8 mouse cellular contexts compared by ENCODE assay signal in the genomic region with DNA sequence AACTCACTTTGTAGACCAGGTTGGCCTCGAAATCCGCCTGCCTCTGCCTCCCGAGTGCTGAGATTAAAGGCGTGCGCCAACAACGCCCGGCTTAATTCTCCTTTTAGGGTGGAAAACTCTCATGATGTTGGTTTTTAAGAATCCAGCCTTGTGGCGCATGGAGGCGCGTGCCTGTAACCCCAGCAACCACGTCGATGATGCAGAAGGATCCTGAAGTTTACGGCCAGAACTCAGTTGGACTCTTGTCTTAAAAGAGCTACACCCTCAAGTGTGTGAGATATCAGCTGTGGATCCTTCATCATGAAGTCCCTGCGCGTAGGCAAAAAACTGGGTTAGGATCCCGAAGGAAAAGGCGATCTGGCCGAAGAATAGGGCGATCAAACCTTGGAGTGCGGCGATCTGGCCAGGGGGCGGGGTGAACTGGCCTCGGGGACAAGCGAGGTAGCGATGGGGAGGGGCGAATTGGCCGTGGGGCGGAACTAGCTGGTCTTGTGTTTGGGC. TPM values are rescaled to one million over a fixed set of nuclear protein-coding genes. Genes with fewer than 3 reads are reported as not detected.
A peak's percentile ranks its signal among the peaks of the same experiment; 100 is the strongest.
DNase-seq lines count a peak whose midpoint lies in the region; ATAC-seq lines count a peak whose summit lies in the region.

No protein-coding gene starts in this region.

- no peaks in the 10 kb centered on the region for H3K9me3 ChIP-seq in kidney, embryonic 15.5 days (replicated peaks)
- no peaks in the 10 kb centered on the region for H3K9me3 ChIP-seq in hindbrain, embryonic 16.5 days (ENCODE audit: control insufficient read depth, low read length)
- no peaks in the 10 kb centered on the region for H3K9me3 ChIP-seq in midbrain, embryonic 15.5 days

- H3K4me2 ChIP-seq in kidney, embryonic 15.5 days, result peak overlapping the region; percentile 88
- peak overlapping the region; percentile 95 for H3K4me2 ChIP-seq in hindbrain, embryonic 16.5 days (ENCODE audit: low read length)
- H3K4me2 ChIP-seq in midbrain, embryonic 15.5 days, result peak overlapping the region; percentile 77

- peaks cover 43% of the 10 kb centered on the region for H3K4me1 ChIP-seq in kidney, embryonic 15.5 days
- H3K4me1 ChIP-seq in hindbrain, embryonic 16.5 days (ENCODE audit: control insufficient read depth, insufficient read depth, low read depth, low read length), result peaks cover 22% of the 10 kb centered on the region
- peaks cover 29% of the 10 kb centered on the region for H3K4me1 ChIP-seq in midbrain, embryonic 15.5 days

- peak overlapping the region; percentile 82 for H3K27ac ChIP-seq in kidney, embryonic 15.5 days
- H3K27ac ChIP-seq in hindbrain, embryonic 16.5 days (ENCODE audit: low read depth, low read length), result peak overlapping the region; percentile 80
- peak overlapping the region; percentile 75 for H3K27ac ChIP-seq in midbrain, embryonic 15.5 days

- WGBS in kidney, embryonic 15.5 days, result 10% methylated on average over 28 of the region's 28 CpGs
- 7% methylated on average over 28 of the region's 28 CpGs for WGBS in hindbrain, embryonic 16.5 days
- WGBS in midbrain, embryonic 15.5 days, result 4% methylated on average over 28 of the region's 28 CpGs

- H3K4me3 ChIP-seq in kidney, embryonic 15.5 days (replicated peaks), result peak overlapping the region; percentile 81
- peak overlapping the region; percentile 84 for H3K4me3 ChIP-seq in hindbrain, embryonic 16.5 days (ENCODE audit: low read length)
- peak overlapping the region; percentile 59 for H3K4me3 ChIP-seq in midbrain, embryonic 15.5 days

- H3K27me3 ChIP-seq in kidney, embryonic 15.5 days, result peaks cover under 1% of the 10 kb centered on the region; the same call in 1 of the 2 replicates
- H3K27me3 ChIP-seq in hindbrain, embryonic 16.5 days (replicated peaks; ENCODE audit: control insufficient read depth, insufficient read depth, low read length), result no peaks in the 10 kb centered on the region
- peaks cover 3% of the 10 kb centered on the region for H3K27me3 ChIP-seq in midbrain, embryonic 15.5 days (replicated peaks)

- no peak; the same call in 1 of the 2 replicates for ATAC-seq in kidney, embryonic 15.5 days (replicated peaks; ENCODE audit: low FRiP score)
- ATAC-seq in common myeloid progenitor, adult 5-6 weeks (replicated peaks; ENCODE audit: low read depth, poor library complexity, severe bottlenecking), result peak; percentile 26
- peak; percentile 23 for ATAC-seq in hindbrain, embryonic 16.5 days
- peak; percentile 23 for ATAC-seq in midbrain, embryonic 15.5 days (replicated peaks)

- peak overlapping the region; percentile 51 for H3K9ac ChIP-seq in kidney, embryonic 15.5 days
- H3K9ac ChIP-seq in hindbrain, embryonic 16.5 days (ENCODE audit: low read depth, low read length), result peak overlapping the region; percentile 86
- peak overlapping the region; percentile 70 for H3K9ac ChIP-seq in midbrain, embryonic 15.5 days

- no peak for DNase-seq in kidney, adult 11 months
- no peak for DNase-seq in ovary, adult 18-20 months (ENCODE audit: low spot score)
- no peak for DNase-seq in testis, postnatal 14 days (ENCODE audit: low spot score)
- no peak for DNase-seq in left cerebral cortex, adult 11 months (ENCODE audit: low spot score)

- H3K36me3 ChIP-seq in kidney, embryonic 15.5 days, result peaks cover 8% of the 10 kb centered on the region; the same call in 1 of the 2 replicates
- H3K36me3 ChIP-seq in hindbrain, embryonic 16.5 days (ENCODE audit: control insufficient read depth, insufficient read depth, low read length), result no peaks in the 10 kb centered on the region
- no peaks in the 10 kb centered on the region for H3K36me3 ChIP-seq in midbrain, embryonic 15.5 days (replicated peaks)

RNA-seq across cellular contexts. Expression of gene Ntmt1, which starts 0.4 kb away (rescaled TPM):
- 82.6 and 96.6 TPM in 2 replicates for polyA plus RNA-seq in kidney, embryonic 15.5 days (2015; fragmentation: Nextera tagmentation; extraction: Ambion mirVana)
- 16.4 and 26.9 TPM in 2 replicates for total RNA-seq in common myeloid progenitor, adult 5-6 weeks (2017)
- 99.3 and 108 TPM in 2 replicates for polyA plus RNA-seq in hindbrain, embryonic 16.5 days (2015; fragmentation: Nextera tagmentation; extraction: Ambion mirVana)
- 122 and 123 TPM in 2 replicates for polyA plus RNA-seq in midbrain, embryonic 15.5 days (2015; fragmentation: Nextera tagmentation; extraction: Ambion mirVana)

RNA-seq across cellular contexts. Expression of gene 1700001O22Rik, which starts 3.7 kb away (rescaled TPM):
- 3.5 TPM in 2 replicates for polyA plus RNA-seq in kidney, embryonic 15.5 days (2015; fragmentation: Nextera tagmentation; extraction: Ambion mirVana)
- not detected in 2 replicates for total RNA-seq in common myeloid progenitor, adult 5-6 weeks (2017)
- polyA plus RNA-seq in hindbrain, embryonic 16.5 days (2015; fragmentation: Nextera tagmentation; extraction: Ambion mirVana), result 1.4 and 1.5 TPM in 2 replicates
- polyA plus RNA-seq in midbrain, embryonic 15.5 days (2015; fragmentation: Nextera tagmentation; extraction: Ambion mirVana), result 1.2 and 1.7 TPM in 2 replicates

RNA-seq across cellular contexts. Expression of gene Asb6, which starts 22.9 kb away (rescaled TPM):
- 35.5 and 38.3 TPM in 2 replicates for polyA plus RNA-seq in kidney, embryonic 15.5 days (2015; fragmentation: Nextera tagmentation; extraction: Ambion mirVana)
- total RNA-seq in common myeloid progenitor, adult 5-6 weeks (2017), result 13.7 and 17.5 TPM in 2 replicates
- 44.9 and 47.2 TPM in 2 replicates for polyA plus RNA-seq in hindbrain, embryonic 16.5 days (2015; fragmentation: Nextera tagmentation; extraction: Ambion mirVana)
- 44.9 and 47.5 TPM in 2 replicates for polyA plus RNA-seq in midbrain, embryonic 15.5 days (2015; fragmentation: Nextera tagmentation; extraction: Ambion mirVana)

RNA-seq across cellular contexts. Expression of gene Prrx2, which starts 27.6 kb away (rescaled TPM):
- polyA plus RNA-seq in kidney, embryonic 15.5 days (2015; fragmentation: Nextera tagmentation; extraction: Ambion mirVana), result 10.6 and 10.9 TPM in 2 replicates
- total RNA-seq in common myeloid progenitor, adult 5-6 weeks (2017), result not detected in 2 replicates
- polyA plus RNA-seq in hindbrain, embryonic 16.5 days (2015; fragmentation: Nextera tagmentation; extraction: Ambion mirVana), result 2.3 and 2.5 TPM in 2 replicates
- polyA plus RNA-seq in midbrain, embryonic 15.5 days (2015; fragmentation: Nextera tagmentation; extraction: Ambion mirVana), result 3.7 and 4.0 TPM in 2 replicates
